8 mouse cellular contexts compared by ENCODE assay signal in genomic region chr11:111065635-111066298, GRCm38 (mm10). TPM values are rescaled to one million over a fixed set of nuclear protein-coding genes. Genes with fewer than 3 reads are reported as not detected.
DNase-seq lines count a peak whose midpoint lies in the region; ATAC-seq and TF ChIP-seq lines count a peak whose summit lies in the region.

Gene Kcnj2 (plus strand): TSS chr11:111066164.

- H3K4me1 ChIP-seq in ES-E14 (ENCODE audit: control insufficient read depth in 2 of 2, insufficient read depth in 2 of 2, low read length in 2 of 2, poor library complexity in 1 of 2), result no peaks in the 10 kb centered on the region
- peaks cover 10% of the 10 kb centered on the region for H3K4me1 ChIP-seq in hindbrain, embryonic 10.5 days (replicated peaks)
- peaks cover 12% of the 10 kb centered on the region for H3K4me1 ChIP-seq in lung, embryonic 15.5 days
- no peaks in the 10 kb centered on the region for H3K4me1 ChIP-seq in olfactory bulb, adult 2 months (ENCODE audit: control insufficient read depth, insufficient read depth, low read length)

- in situ Hi-C loops in ES-E14 (cut with MboI; ENCODE audit: low sequenced_read_pairs in 2 of 2, unreplicated experiment in 2 of 2), result no loop called here

- H3K27ac ChIP-seq in ES-E14 (ENCODE audit: insufficient read depth, low read depth, low read length, poor library complexity, severe bottlenecking), result no peak within 1 kb of the TSS
- H3K27ac ChIP-seq in hindbrain, embryonic 10.5 days, result peak within 1 kb of the TSS; percentile 84
- H3K27ac ChIP-seq in lung, embryonic 15.5 days, result peak within 1 kb of the TSS; percentile 65
- peak within 1 kb of the TSS; percentile 62 for H3K27ac ChIP-seq in olfactory bulb, adult 2 months (ENCODE audit: insufficient read depth, low read depth, low read length)

- TF ChIP-seq CTCF in olfactory bulb, adult 2 months (IDR thresholded peaks at IDR 0.05; ENCODE audit: insufficient read depth, low read depth, low read length), result no peak

- peak; percentile 85 for DNase-seq in ES-E14 (ENCODE audit: low read depth, low spot score)
- peak; percentile 35 for DNase-seq in cerebellum, adult 9-10 months
- DNase-seq in hindbrain, embryonic 10.5 days (ENCODE audit: low spot score), result peak; percentile 95
- peak; percentile 81 for DNase-seq in layer of hippocampus, adult 9-10 months (ENCODE audit: low spot score)
- DNase-seq in thymus, adult 18-20 months, result peak; percentile 79 to 81

- H3K27me3 ChIP-seq in hindbrain, embryonic 10.5 days (ENCODE audit: insufficient read depth, poor library complexity, severe bottlenecking), result peaks cover 15% of the 10 kb centered on the region
- H3K27me3 ChIP-seq in lung, embryonic 15.5 days, result peaks cover 14% of the 10 kb centered on the region

- WGBS in hindbrain, embryonic 10.5 days, result under 1% methylated on average over 28 of the region's 28 CpGs
- WGBS in lung, embryonic 15.5 days, result 0% methylated on average over 27 of the region's 28 CpGs
- 0% methylated on average over 28 of the region's 28 CpGs for WGBS in olfactory bulb, adult 2 months

- H3K4me2 ChIP-seq in lung, embryonic 15.5 days, result peak within 1 kb of the TSS; percentile 74

- no peaks in the 10 kb centered on the region for H3K36me3 ChIP-seq in ES-E14 (ENCODE audit: control insufficient read depth, insufficient read depth, low read length, poor library complexity, severe bottlenecking)
- no peaks in the 10 kb centered on the region for H3K36me3 ChIP-seq in hindbrain, embryonic 10.5 days
- H3K36me3 ChIP-seq in lung, embryonic 15.5 days, result no peaks in the 10 kb centered on the region

- H3K4me3 ChIP-seq in ES-E14 (ENCODE audit: insufficient read depth in 1 of 2, low read depth in 1 of 2, low read length in 2 of 2, poor library complexity in 1 of 2, severe bottlenecking in 1 of 2), result peak within 1 kb of the TSS; percentile 64 to 72
- H3K4me3 ChIP-seq in hindbrain, embryonic 10.5 days, result peak within 1 kb of the TSS; percentile 74
- peak within 1 kb of the TSS; percentile 53 for H3K4me3 ChIP-seq in lung, embryonic 15.5 days
- H3K4me3 ChIP-seq in olfactory bulb, adult 2 months (ENCODE audit: insufficient read depth, low read depth, low read length), result peak within 1 kb of the TSS; percentile 69

- peak; percentile 83 for TF ChIP-seq POLR2A in olfactory bulb, adult 2 months (IDR thresholded peaks at IDR 0.05; ENCODE audit: insufficient read depth, low read depth, low read length)

- ATAC-seq in frontal cortex, adult (ENCODE audit: low TSS enrichment), result peak; percentile 91
- peak; percentile 99 for ATAC-seq in lung, embryonic 15.5 days (ENCODE audit: borderline replicate concordance, extremely low read depth, low FRiP score, low TSS enrichment)

- no peaks in the 10 kb centered on the region for H3K9me3 ChIP-seq in ES-E14 (ENCODE audit: control insufficient read depth, insufficient read depth, low read depth, low read length)
- no peaks in the 10 kb centered on the region for H3K9me3 ChIP-seq in hindbrain, embryonic 10.5 days
- H3K9me3 ChIP-seq in lung, embryonic 15.5 days, result no peaks in the 10 kb centered on the region

- H3K9ac ChIP-seq in ES-E14 (ENCODE audit: insufficient read depth, low read depth, low read length, poor library complexity, severe bottlenecking), result peak within 1 kb of the TSS; percentile 60
- peak within 1 kb of the TSS; percentile 37 for H3K9ac ChIP-seq in lung, embryonic 15.5 days

TF ChIP-seq in ES-E14, 5 proteins besides CTCF, POLR2A, EP300 and RAD21:
- TF ChIP-seq ZNF384 (IDR thresholded peaks at IDR 0.05; ENCODE audit: low read depth, low read length) (no peak), MAFK (IDR thresholded peaks at IDR 0.05; ENCODE audit: insufficient read depth, low read depth, low read length) (no peak), CHD2 (IDR thresholded peaks at IDR 0.05; ENCODE audit: low read depth, low read length) (no peak), ZC3H11A (IDR thresholded peaks at IDR 0.05; ENCODE audit: borderline replicate concordance, low read depth, low read length) (no peak), HCFC1 (IDR thresholded peaks at IDR 0.05; ENCODE audit: borderline replicate concordance, insufficient read depth, low read length) (no peak)

RNA-seq across cellular contexts. Expression of gene Kcnj2, which starts in this region (rescaled TPM):
- total RNA-seq in ES-E14 (2012; rRNA removed), result 0.16 and 0.62 TPM in 2 replicates
- polyA plus RNA-seq in hindbrain, embryonic 10.5 days (2016; fragmentation: Nextera tagmentation; extraction: Ambion mirVana), result 1.1 TPM in 2 replicates
- polyA plus RNA-seq in lung, embryonic 15.5 days (2015; fragmentation: Nextera tagmentation; extraction: Ambion mirVana), result 2.2 and 2.3 TPM in 2 replicates
- not detected in 2 replicates for polyA plus RNA-seq in olfactory bulb, adult 2 months (2012; ENCODE audit: insufficient read depth, insufficient read length, low replicate concordance, missing spikeins)

Comparison
In these comparisons a context has a peak if more than half of its experiments do, and no peak if none do; other contexts are left out.
1. Peak in DNase-seq, H3K4me3 ChIP-seq and H3K9ac ChIP-seq in ES-E14; RNA of the gene not detected or under 1 TPM.
2. DNase-seq: peak in every context shown above with its lines; median percentile 95 in hindbrain, embryonic 10.5 days; 85 in ES-E14; 81 in layer of hippocampus, adult 9-10 months; 80 in thymus, adult 18-20 months; 35 in cerebellum, adult 9-10 months.